Mouse (Mus musculus) kidney, adult 9 months (tissue): ENCODE measurements at regions not wholly inside any gene's neighbourhood (a gene's known extent, or its start where the extent isn't known, plus 50 kb on each side); places are given as distances from the start of the nearest gene placed in this dataset.

Source experiments
- DNase-seq: peaks from one replicate; pipeline ENCODE4 v3.0.0; 2022

DNA sequence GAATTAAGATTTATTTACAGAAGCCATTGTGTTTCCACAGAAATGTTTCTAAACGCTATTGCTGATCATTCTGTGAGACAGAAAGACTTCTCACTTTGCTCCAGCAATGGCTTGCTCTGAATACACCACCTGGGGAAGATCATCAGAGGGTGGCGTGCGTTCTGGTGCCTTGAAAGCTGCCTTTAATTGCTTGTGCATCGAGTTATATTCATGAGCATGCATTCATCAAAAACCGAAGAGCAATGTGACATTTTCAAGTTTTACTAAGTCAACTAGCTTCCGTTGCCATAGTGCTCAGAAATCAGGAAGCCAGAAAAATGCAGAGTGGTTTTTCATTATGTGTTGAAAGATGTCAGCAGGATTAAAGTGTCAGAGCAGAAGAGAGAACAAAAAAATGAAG, 85.0 kb upstream of the Pcdh18 start:
- no peak for DNase-seq

- DNase-seq: peak; percentile 24
Measured at GRCm38 (mm10) chr3:49840448-49841156, 83.5 kb upstream of the Pcdh18 start.

DNA sequence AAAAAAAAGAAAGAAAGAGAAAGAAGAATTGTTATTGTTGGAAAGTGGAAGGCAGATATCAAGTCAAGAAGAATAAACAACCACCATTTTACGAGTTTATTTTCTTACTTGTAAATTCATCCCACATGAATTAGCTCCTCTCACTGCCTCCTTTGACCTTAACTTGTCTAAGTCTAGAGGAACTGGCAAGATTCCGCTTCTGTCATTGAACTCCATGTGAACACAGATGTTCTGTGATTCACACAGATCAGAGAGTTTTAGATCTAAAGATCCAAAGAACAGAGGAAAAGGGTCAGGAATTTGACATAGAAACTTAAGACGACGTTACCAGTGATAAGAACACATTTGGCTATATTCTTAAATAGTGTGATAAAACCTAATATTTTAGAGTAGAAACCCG, 57.3 kb upstream of the Pcdh18 start:
- DNase-seq: peak; percentile 26

GRCm38 (mm10) chr3:49807721-49808120, 50.6 kb upstream of the Pcdh18 start:
- DNase-seq: no peak

- DNase-seq: peak; percentile 6
Measured at GRCm38 (mm10) chr3:49807280-49807679, 50.2 kb upstream of the Pcdh18 start.
